Mouse (Mus musculus) stomach, embryonic 14.5 days (tissue): ENCODE measurements around the gene Bicdl1. TPM values are rescaled to one million over a fixed set of nuclear protein-coding genes. Genes with fewer than 3 reads are reported as not detected.

Experiments used
- ATAC-seq: fragments of 200-750 bp; cut with Nextera tagmentation; 2 replicates; pipeline ENCODE4 v1.8.0; 2017; ENCODE audit warnings: low read depth, moderate TSS enrichment; ENCODE audit not compliant: insufficient number of reproducible peaks, insufficient read depth, low FRiP score
- H3K27ac ChIP-seq: fragments of 300-500 bp; sonication (generic); 2 replicates; pipeline ENCODE4 v1.5.1; 2014; ENCODE audit warnings: mild to moderate bottlenecking, low read length, moderate library complexity, mixed read lengths
- H3K27me3 ChIP-seq: fragments of 300-500 bp; sonication (generic); 2 replicates; pipeline ENCODE4 v1.6.1; 2014; ENCODE audit warnings: low read length, control low read depth, mixed read lengths; ENCODE audit not compliant: control insufficient read depth, insufficient read depth
- H3K36me3 ChIP-seq: fragments of 300-500 bp; sonication (generic); 2 replicates; pipeline ENCODE4 v1.6.1; 2014; ENCODE audit warnings: mild to moderate bottlenecking, control low read depth, low read length, moderate library complexity, mixed read lengths; ENCODE audit not compliant: control insufficient read depth, insufficient read depth
- H3K4me1 ChIP-seq: fragments of 300-500 bp; sonication (generic); 2 replicates; pipeline ENCODE4 v1.6.1; 2014; ENCODE audit warnings: low read length, control low read depth, mixed read lengths; ENCODE audit not compliant: control insufficient read depth, insufficient read depth
- H3K4me2 ChIP-seq: fragments of 300-500 bp; sonication (generic); replicated peaks from 2 replicates; pipeline ENCODE4 v1.6.1; 2014; ENCODE audit warnings: low read depth, low read length, control low read depth
- H3K4me3 ChIP-seq: fragments of 300-500 bp; sonication (generic); 2 replicates; pipeline ENCODE4 v1.5.1; 2014; ENCODE audit warnings: low read depth, low read length, control low read depth
- H3K9ac ChIP-seq: fragments of 300-500 bp; sonication (generic); replicated peaks from 2 replicates; pipeline ENCODE4 v1.6.1; 2014; ENCODE audit warnings: low read depth, mild to moderate bottlenecking, control low read depth, low read length, moderate library complexity, mixed read lengths
- H3K9me3 ChIP-seq: fragments of 300-500 bp; sonication (generic); 2 replicates; pipeline ENCODE4 v1.6.1; 2016; ENCODE audit warnings: low read depth, low read length, control low read depth; ENCODE audit not compliant: control insufficient read depth
- WGBS: fragments of 180-500 bp; shearing (Covaris S2); extraction: QIAGEN DNeasy Blood & Tissue Kit; methylation state at CpG from one replicate; pipeline ENCODE4 v1.1.7; 2014; 5-methylcytosine and 5-hydroxymethylcytosine counted together
- polyA plus RNA-seq: library from polyadenylated mRNA; unstranded; fragments of >200 nt; fragmentation: Nextera tagmentation; extraction: Ambion mirVana; gene quantifications from 2 replicates; pipeline ENCODE4 v1.2.1, GENCODE M21; 2014

Bicdl1 gene
- polyA plus RNA-seq, 1 experiment from 2014 or later = 11.6 TPM

- Histone ChIP-seq H3K36me3 (no peaks in the 10 kb centered on the region), H3K27me3 (peaks cover 7% of the 10 kb centered on the region), H3K4me3 (no peak overlapping the region), H3K4me2 (no peak overlapping the region), H3K9ac (no peak overlapping the region), H3K9me3 (peaks cover 3% of the 10 kb centered on the region; the same call in 1 of the 2 replicates), H3K27ac (no peak overlapping the region), H3K4me1 (peaks cover 5% of the 10 kb centered on the region; the same call in 1 of the 2 replicates)
- no peak for ATAC-seq
- 86% methylated on average over 2 of the region's 2 CpGs for WGBS
These were observed 3.1 kb upstream of the Bicdl1 start for GRCm38 (mm10) chr5:115734570-115734969.

DNA sequence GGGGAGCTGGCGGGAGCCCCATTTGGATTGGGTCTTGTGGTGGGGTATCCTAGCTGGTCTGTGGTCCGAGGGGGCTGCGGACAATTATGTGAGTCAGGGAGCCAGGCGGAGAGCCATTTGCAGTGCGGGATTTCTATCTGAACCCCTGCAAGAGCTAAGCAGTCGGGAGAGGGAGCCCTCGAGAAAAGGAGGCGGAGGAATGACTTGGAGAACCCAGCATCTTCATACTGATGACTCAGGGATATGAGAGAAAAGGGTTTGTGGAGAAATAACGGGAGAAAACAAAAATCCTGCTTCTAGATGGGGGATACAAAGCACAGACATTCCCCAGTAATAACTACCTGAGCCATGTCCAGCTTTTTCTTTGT is 1.4 kb upstream of the Bicdl1 start:
- peak overlapping the region; percentile 54 for H3K4me3 ChIP-seq
- ATAC-seq = peak; percentile 38
- no peaks in the 10 kb centered on the region for H3K36me3 ChIP-seq
- no peak overlapping the region for H3K27ac ChIP-seq
- H3K27me3 ChIP-seq = peaks cover 7% of the 10 kb centered on the region
- no peak overlapping the region for H3K9ac ChIP-seq
- H3K9me3 ChIP-seq = no peaks in the 10 kb centered on the region
- WGBS = 1% methylated on average over 9 of the region's 9 CpGs
- H3K4me1 ChIP-seq = peaks cover 5% of the 10 kb centered on the region; the same call in 1 of the 2 replicates
- H3K4me2 ChIP-seq = peak overlapping the region; percentile 99

DNA sequence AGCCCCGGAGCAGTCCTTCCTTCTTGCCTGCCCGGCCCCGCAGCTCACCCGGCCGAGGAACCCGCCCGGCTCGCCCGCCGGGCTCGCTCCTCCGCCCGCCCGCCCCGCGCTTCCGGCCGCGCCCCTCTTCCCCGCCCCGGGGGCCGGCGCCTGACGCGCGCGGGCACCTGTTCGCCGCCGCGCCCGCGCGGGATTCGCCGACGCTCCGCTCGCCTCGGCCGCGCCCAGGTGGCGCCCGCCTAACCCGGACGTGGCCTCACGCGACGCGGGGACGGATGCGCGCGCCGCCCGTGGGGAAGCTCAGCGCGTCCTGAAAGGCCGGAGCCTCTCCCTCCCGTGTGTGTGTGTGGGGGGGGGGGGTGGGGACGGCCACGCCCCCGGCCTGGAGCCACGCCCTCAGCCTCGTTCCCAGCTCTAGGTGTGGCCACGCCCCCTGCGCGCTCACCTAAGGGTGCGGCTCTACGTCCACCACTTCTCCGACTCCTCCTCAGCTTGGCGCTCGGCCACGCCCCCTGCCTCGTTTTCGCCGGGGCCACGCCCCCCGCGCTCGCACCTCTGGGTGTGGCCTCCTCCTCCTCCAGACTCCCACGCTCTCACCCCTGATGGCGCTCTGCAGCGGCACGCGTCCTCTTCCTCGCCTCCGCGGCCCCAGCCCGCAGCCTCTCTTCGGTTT is 891 bp upstream of the Bicdl1 start:
- WGBS = under 1% methylated on average over 75 of the region's 91 CpGs
- no peaks in the 10 kb centered on the region for H3K36me3 ChIP-seq
- H3K27ac ChIP-seq = peak overlapping the region; percentile 44; the same call in 1 of the 2 replicates
- H3K4me2 ChIP-seq = peak overlapping the region; percentile 99
- no peaks in the 10 kb centered on the region for H3K9me3 ChIP-seq
- H3K4me3 ChIP-seq = peak overlapping the region; percentile 54
- peak; percentile 92 for ATAC-seq
- peaks cover 7% of the 10 kb centered on the region for H3K27me3 ChIP-seq
- peaks cover 5% of the 10 kb centered on the region; the same call in 1 of the 2 replicates for H3K4me1 ChIP-seq
- H3K9ac ChIP-seq = no peak overlapping the region

DNA sequence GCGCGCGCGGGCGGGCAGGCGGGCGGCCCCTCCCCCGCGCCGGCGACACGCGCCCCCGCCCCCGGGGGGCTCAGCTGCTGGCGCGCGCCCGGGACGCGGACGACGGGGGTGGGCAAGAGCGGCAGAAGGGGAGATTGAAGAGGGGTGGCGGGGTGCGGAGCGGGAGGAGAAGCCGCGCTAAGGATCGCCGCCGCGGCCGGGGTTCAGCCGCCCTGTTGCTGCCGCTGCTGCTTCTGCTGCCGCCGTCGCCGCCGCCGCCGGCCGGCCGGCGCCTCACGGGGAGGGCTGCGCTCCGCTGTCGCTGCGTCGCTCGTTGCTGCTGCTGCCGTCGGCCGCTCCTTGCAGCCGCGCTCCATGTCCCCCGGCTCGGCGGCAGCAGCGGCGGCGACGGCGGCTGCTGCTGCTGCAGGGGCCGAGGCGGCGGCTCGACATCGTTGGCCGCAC is 333 bp upstream of the Bicdl1 start:
- Histone ChIP-seq H3K4me3 (peak overlapping the region; percentile 54), H3K27ac (peak overlapping the region; percentile 44; the same call in 1 of the 2 replicates), H3K27me3 (peaks cover 7% of the 10 kb centered on the region), H3K9me3 (no peaks in the 10 kb centered on the region), H3K4me2 (peak overlapping the region; percentile 99), H3K9ac (no peak overlapping the region), H3K4me1 (peaks cover 5% of the 10 kb centered on the region; the same call in 1 of the 2 replicates), H3K36me3 (no peaks in the 10 kb centered on the region)
- no peak; the same call in 1 of the 2 replicates for ATAC-seq
- 1% methylated on average over 57 of the region's 72 CpGs for whole genome bisulfite sequencing

DNA sequence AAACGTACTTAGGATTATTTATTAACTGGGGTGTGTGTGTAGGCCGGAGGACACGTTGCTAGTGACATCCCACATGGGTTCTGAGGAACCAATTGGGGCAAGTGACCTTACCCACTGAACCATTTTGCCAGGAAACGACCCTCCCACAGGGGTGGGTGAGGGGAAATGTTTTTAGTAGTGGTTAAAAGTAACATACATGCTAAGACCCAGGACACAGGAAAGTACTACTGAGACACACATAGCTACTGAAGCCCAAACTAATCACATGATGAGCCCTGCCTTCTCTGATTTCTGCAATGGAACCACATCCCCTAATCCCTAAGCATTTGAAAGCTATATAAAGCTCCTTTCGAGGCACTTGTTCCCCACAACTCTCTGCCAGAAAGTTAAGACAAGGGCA is 1.1 kb downstream of the Bicdl1 start:
- peaks cover 7% of the 10 kb centered on the region for H3K27me3 ChIP-seq
- H3K4me1 ChIP-seq = peaks cover 5% of the 10 kb centered on the region; the same call in 1 of the 2 replicates
- peak overlapping the region; percentile 54; the same call in 1 of the 2 replicates for H3K4me3 ChIP-seq
- no peak for ATAC-seq
- 74% methylated on average over 5 of the region's 5 CpGs for WGBS
- H3K9me3 ChIP-seq = no peaks in the 10 kb centered on the region
- no peak overlapping the region for H3K9ac ChIP-seq
- H3K36me3 ChIP-seq = no peaks in the 10 kb centered on the region
- no peak overlapping the region for H3K27ac ChIP-seq
- peak overlapping the region; percentile 99 for H3K4me2 ChIP-seq

DNA sequence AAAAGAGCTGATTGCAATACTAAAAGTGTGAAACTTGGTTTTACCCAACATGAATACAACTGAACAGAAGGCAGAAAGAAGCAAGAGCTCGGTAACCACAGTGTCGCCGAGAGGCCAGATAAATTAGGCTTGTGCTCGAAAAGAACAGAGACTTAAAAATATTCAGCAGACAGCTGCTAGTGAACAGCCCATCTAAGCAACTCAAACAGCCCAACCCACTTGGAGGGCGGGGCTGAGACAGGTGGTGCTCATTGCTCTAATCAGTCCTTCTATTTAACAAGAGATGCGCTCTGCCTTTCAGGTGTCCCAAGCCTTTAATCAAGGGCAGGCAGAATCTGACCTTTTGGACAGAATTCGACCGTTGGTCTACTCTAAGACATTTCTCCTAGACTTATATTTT is 4.8 kb downstream of the Bicdl1 start:
- H3K36me3 ChIP-seq = no peaks in the 10 kb centered on the region
- no peak overlapping the region for H3K4me3 ChIP-seq
- no peak overlapping the region for H3K27ac ChIP-seq
- no peaks in the 10 kb centered on the region for H3K9me3 ChIP-seq
- WGBS = 77% methylated on average over 8 of the region's 8 CpGs
- no peak for ATAC-seq
- no peak overlapping the region for H3K4me2 ChIP-seq
- H3K4me1 ChIP-seq = peaks cover 5% of the 10 kb centered on the region; the same call in 1 of the 2 replicates
- no peak overlapping the region for H3K9ac ChIP-seq
- H3K27me3 ChIP-seq = peaks cover 7% of the 10 kb centered on the region

GRCm38 (mm10) chr5:115726019-115726418 is 5.4 kb downstream of the Bicdl1 start:
- 75% methylated on average over 16 of the region's 16 CpGs for WGBS

GRCm38 (mm10) chr5:115724422-115724821 is 7.0 kb downstream of the Bicdl1 start:
- no peak for ATAC-seq
- H3K9ac ChIP-seq = no peak overlapping the region
- H3K9me3 ChIP-seq = no peaks in the 10 kb centered on the region
- no peak overlapping the region for H3K4me2 ChIP-seq
- no peak overlapping the region for H3K27ac ChIP-seq
- no peak overlapping the region for H3K4me3 ChIP-seq
- 86% methylated on average over 10 of the region's 10 CpGs for WGBS
- H3K27me3 ChIP-seq = no peaks in the 10 kb centered on the region
- no peaks in the 10 kb centered on the region for H3K4me1 ChIP-seq
- no peaks in the 10 kb centered on the region for H3K36me3 ChIP-seq

More at GRCm38 (mm10) chr5:115726019-115726418, 5.4 kb downstream of the Bicdl1 start:
- H3K27me3 ChIP-seq = peaks cover 7% of the 10 kb centered on the region
- H3K27ac ChIP-seq = no peak overlapping the region
- no peak overlapping the region for H3K4me2 ChIP-seq
- no peak overlapping the region for H3K4me3 ChIP-seq
- H3K9ac ChIP-seq = no peak overlapping the region
- no peaks in the 10 kb centered on the region for H3K36me3 ChIP-seq
- no peaks in the 10 kb centered on the region for H3K9me3 ChIP-seq
- H3K4me1 ChIP-seq = peaks cover 5% of the 10 kb centered on the region; the same call in 1 of the 2 replicates
- ATAC-seq = no peak
